Mouse (Mus musculus) hindbrain, embryonic 11.5 days (tissue): ENCODE results near the gene Abcg2. TPM values are rescaled to one million over a fixed set of nuclear protein-coding genes. Genes with fewer than 3 reads are reported as not detected.

Experiments used
- ATAC-seq: fragments of 200-750 bp; cut with Nextera tagmentation; 2 replicates; pipeline ENCODE4 v1.8.0; 2017; ENCODE audit warnings: mild to moderate bottlenecking, moderate TSS enrichment, moderate library complexity; ENCODE audit not compliant: low FRiP score
- DNase-seq: peaks from one replicate; pipeline ENCODE4 v3.0.0-alpha.2; 2015; ENCODE audit warnings: low spot score
- H3K27ac ChIP-seq: fragments of 300-500 bp; sonication (generic); 2 replicates; pipeline ENCODE4 v1.5.1; 2014; ENCODE audit warnings: mild to moderate bottlenecking, low read depth, low read length
- H3K27me3 ChIP-seq: fragments of 300-500 bp; sonication (generic); 2 replicates; pipeline ENCODE4 v1.6.1; 2014; ENCODE audit warnings: mild to moderate bottlenecking, low read length, moderate library complexity, mixed read lengths; ENCODE audit not compliant: control insufficient read depth, insufficient read depth
- H3K36me3 ChIP-seq: fragments of 300-500 bp; sonication (generic); 2 replicates; pipeline ENCODE4 v1.6.1; 2014; ENCODE audit warnings: mild to moderate bottlenecking, low read length, moderate library complexity, mixed read lengths; ENCODE audit not compliant: control insufficient read depth, insufficient read depth
- H3K4me1 ChIP-seq: fragments of 300-500 bp; sonication (generic); replicated peaks from 2 replicates; pipeline ENCODE4 v1.6.1; 2014; ENCODE audit warnings: low read length, mixed read lengths; ENCODE audit not compliant: control insufficient read depth, insufficient read depth
- H3K4me2 ChIP-seq: fragments of 300-500 bp; sonication (generic); replicated peaks from 2 replicates; pipeline ENCODE4 v1.6.1; 2014; ENCODE audit warnings: mild to moderate bottlenecking, low read depth, low read length
- H3K4me3 ChIP-seq: fragments of 300-500 bp; sonication (generic); 2 replicates; pipeline ENCODE4 v1.5.1; 2014; ENCODE audit warnings: low read depth, low read length
- H3K9ac ChIP-seq: fragments of 300-500 bp; sonication (generic); 2 replicates; pipeline ENCODE4 v1.6.1; 2014; ENCODE audit warnings: low read depth, low read length
- H3K9me3 ChIP-seq: fragments of 300-500 bp; sonication (generic); 2 replicates; pipeline ENCODE4 v1.6.1; 2016; ENCODE audit warnings: low read length; ENCODE audit not compliant: control insufficient read depth
- WGBS: fragments of 180-500 bp; shearing (Covaris S2); extraction: QIAGEN DNeasy Blood & Tissue Kit; methylation state at CpG from one replicate; pipeline ENCODE4 v1.1.7; 2014; 5-methylcytosine and 5-hydroxymethylcytosine counted together
- polyA plus RNA-seq: library from polyadenylated mRNA; unstranded; fragments of >200 nt; fragmentation: Nextera tagmentation; extraction: Ambion mirVana; gene quantifications from 2 replicates; pipeline ENCODE4 v1.2.1, GENCODE M21; 2014

Abcg2 gene
- polyA plus RNA-seq, 1 experiment from 2014 or later = 46.7 TPM

GRCm38 (mm10) chr6:58694765-58695164 is 110.4 kb downstream of the Abcg2 start:
- DNase-seq = no peak
- H3K9ac ChIP-seq = no peak overlapping the region
- H3K9me3 ChIP-seq = no peaks in the 10 kb centered on the region
- ATAC-seq = no peak
- no peak overlapping the region for H3K27ac ChIP-seq
- 89% methylated on average over 1 of the region's 1 CpGs for WGBS
- H3K4me2 ChIP-seq = no peak overlapping the region
- no peaks in the 10 kb centered on the region for H3K27me3 ChIP-seq
- no peaks in the 10 kb centered on the region for H3K36me3 ChIP-seq
- no peak overlapping the region for H3K4me3 ChIP-seq
- no peaks in the 10 kb centered on the region for H3K4me1 ChIP-seq

GRCm38 (mm10) chr6:58710369-58710768 is 126.0 kb downstream of the Abcg2 start:
- H3K4me2 ChIP-seq = no peak overlapping the region
- H3K4me3 ChIP-seq = no peak overlapping the region
- H3K36me3 ChIP-seq = no peaks in the 10 kb centered on the region
- no peak overlapping the region for H3K27ac ChIP-seq
- ATAC-seq (no peak), DNase-seq (no peak)
- WGBS = 83% methylated on average over 1 of the region's 1 CpGs
- H3K27me3 ChIP-seq = no peaks in the 10 kb centered on the region
- no peaks in the 10 kb centered on the region for H3K4me1 ChIP-seq
- H3K9me3 ChIP-seq = no peaks in the 10 kb centered on the region
- H3K9ac ChIP-seq = no peak overlapping the region

GRCm38 (mm10) chr6:58711909-58712308 is 127.6 kb downstream of the Abcg2 start:
- DNase-seq (no peak), ATAC-seq (no peak)
- 88% methylated on average over 2 of the region's 2 CpGs for WGBS
- Histone ChIP-seq H3K4me1 (no peaks in the 10 kb centered on the region), H3K36me3 (no peaks in the 10 kb centered on the region), H3K27ac (no peak overlapping the region), H3K9me3 (no peaks in the 10 kb centered on the region), H3K4me3 (no peak overlapping the region), H3K9ac (no peak overlapping the region), H3K27me3 (no peaks in the 10 kb centered on the region), H3K4me2 (no peak overlapping the region)

GRCm38 (mm10) chr6:58733851-58734250 is 149.5 kb downstream of the Abcg2 start:
- DNase-seq (no peak), ATAC-seq (no peak)
- Histone ChIP-seq H3K4me1 (no peaks in the 10 kb centered on the region), H3K9me3 (no peaks in the 10 kb centered on the region), H3K9ac (no peak overlapping the region), H3K36me3 (no peaks in the 10 kb centered on the region), H3K4me3 (no peak overlapping the region), H3K27me3 (no peaks in the 10 kb centered on the region), H3K4me2 (no peak overlapping the region), H3K27ac (no peak overlapping the region)
- WGBS = 85% methylated on average over 2 of the region's 2 CpGs

- H3K36me3 ChIP-seq = no peaks in the 10 kb centered on the region
- DNase-seq = no peak
- no peak overlapping the region for H3K4me2 ChIP-seq
- H3K4me3 ChIP-seq = no peak overlapping the region
- no peak overlapping the region for H3K27ac ChIP-seq
- no peak overlapping the region for H3K9ac ChIP-seq
- 84% methylated on average over 1 of the region's 1 CpGs for WGBS
- H3K4me1 ChIP-seq = no peaks in the 10 kb centered on the region
- H3K27me3 ChIP-seq = no peaks in the 10 kb centered on the region
- H3K9me3 ChIP-seq = no peaks in the 10 kb centered on the region
- no peak for ATAC-seq
Observed at GRCm38 (mm10) chr6:58735090-58735489, 150.8 kb downstream of the Abcg2 start.

Other genes starting within 250 kb of the Abcg2 start
- gene Vmn1r30, start 141.1 kb upstream of the Abcg2 start, polyA plus RNA-seq = not detected in 2 replicates
- not detected in 2 replicates for gene Vmn1r31, start 109.2 kb upstream of the Abcg2 start, polyA plus RNA-seq
- 5.6 and 9.7 TPM in 2 replicates for gene Herc3, start 246.9 kb downstream of the Abcg2 start, polyA plus RNA-seq